Mouse (Mus musculus): ENCODE measurements at regions not wholly inside any gene's neighbourhood (a gene's known extent, or its start where the extent isn't known, plus 50 kb on each side); places are given as distances from the start of the nearest gene placed in this dataset.

DNA sequence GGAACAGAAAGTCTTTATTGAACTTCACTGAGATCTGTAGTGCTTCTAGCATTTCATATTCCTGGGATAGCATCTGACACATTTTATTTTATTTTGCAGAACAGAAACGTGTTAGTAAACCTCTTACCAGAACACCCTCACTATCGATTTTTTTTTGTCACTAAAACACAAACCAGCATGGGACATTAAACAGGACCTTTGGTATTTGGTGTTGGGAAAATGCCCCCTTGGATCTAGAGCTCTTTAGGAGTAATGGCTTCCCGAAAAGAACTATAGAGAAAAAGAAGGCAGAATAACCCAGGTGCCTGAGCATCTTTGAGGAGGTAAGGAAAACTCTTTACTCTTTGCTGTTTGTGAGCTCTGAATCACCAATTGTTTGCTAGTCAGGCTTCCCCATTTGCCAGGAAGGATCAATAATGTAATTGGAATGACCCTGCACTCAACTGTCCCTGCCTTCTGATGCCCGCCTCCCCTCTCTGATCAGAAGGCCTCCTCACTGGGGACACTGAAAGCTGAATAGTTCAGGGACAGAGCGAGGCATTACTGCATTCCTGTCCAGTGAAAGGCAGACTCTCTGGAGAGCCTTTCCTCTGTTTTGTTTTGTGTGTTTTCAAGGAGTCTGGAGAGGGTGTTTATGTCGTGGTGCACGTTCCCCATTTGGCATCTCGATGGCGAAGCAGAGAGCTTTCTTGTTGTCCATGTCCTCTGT, 102.5 kb downstream of the Phlda1 start:
- no peak overlapping the region for H3K4me2 ChIP-seq (replicated peaks; ENCODE audit: low read depth)
- 79% methylated on average over 9 of the region's 9 CpGs for WGBS
- TF ChIP-seq CTCF (IDR thresholded peaks at IDR 0.05; ENCODE audit: low read depth), result no peak
- no peaks in the 10 kb centered on the region for H3K36me3 ChIP-seq (ENCODE audit: control insufficient read depth, insufficient read depth)
- H3K27ac ChIP-seq (ENCODE audit: low read depth, low read length), result no peak overlapping the region
- no peaks in the 10 kb centered on the region for H3K9me3 ChIP-seq (ENCODE audit: control insufficient read depth)
- no peak overlapping the region for H3K9ac ChIP-seq (ENCODE audit: low read depth, low read length)
- no peaks in the 10 kb centered on the region for H3K27me3 ChIP-seq (replicated peaks; ENCODE audit: control insufficient read depth, insufficient read depth, low read length)
- H3K4me1 ChIP-seq (replicated peaks; ENCODE audit: control insufficient read depth, insufficient read depth, low read length), result no peaks in the 10 kb centered on the region
- ATAC-seq, result no peak
- no peak overlapping the region for H3K4me3 ChIP-seq (ENCODE audit: low read depth, low read length)

- Histone ChIP-seq H3K4me2 (replicated peaks; ENCODE audit: low read depth) (no peak overlapping the region), H3K4me3 (ENCODE audit: low read depth, low read length) (no peak overlapping the region), H3K27me3 (replicated peaks; ENCODE audit: control insufficient read depth, insufficient read depth, low read length) (no peaks in the 10 kb centered on the region), H3K36me3 (ENCODE audit: control insufficient read depth, insufficient read depth) (no peaks in the 10 kb centered on the region), H3K9ac (ENCODE audit: low read depth, low read length) (no peak overlapping the region), H3K4me1 (replicated peaks; ENCODE audit: control insufficient read depth, insufficient read depth, low read length) (no peaks in the 10 kb centered on the region), H3K27ac (ENCODE audit: low read depth, low read length) (no peak overlapping the region), H3K9me3 (ENCODE audit: control insufficient read depth) (no peaks in the 10 kb centered on the region)
- ATAC-seq, result no peak
- WGBS, result 91% methylated on average over 2 of the region's 2 CpGs
- no peak for TF ChIP-seq CTCF (IDR thresholded peaks at IDR 0.05; ENCODE audit: low read depth)
These were observed 103.8 kb downstream of the Phlda1 start for GRCm38 (mm10) chr10:111609889-111610288.

DNA sequence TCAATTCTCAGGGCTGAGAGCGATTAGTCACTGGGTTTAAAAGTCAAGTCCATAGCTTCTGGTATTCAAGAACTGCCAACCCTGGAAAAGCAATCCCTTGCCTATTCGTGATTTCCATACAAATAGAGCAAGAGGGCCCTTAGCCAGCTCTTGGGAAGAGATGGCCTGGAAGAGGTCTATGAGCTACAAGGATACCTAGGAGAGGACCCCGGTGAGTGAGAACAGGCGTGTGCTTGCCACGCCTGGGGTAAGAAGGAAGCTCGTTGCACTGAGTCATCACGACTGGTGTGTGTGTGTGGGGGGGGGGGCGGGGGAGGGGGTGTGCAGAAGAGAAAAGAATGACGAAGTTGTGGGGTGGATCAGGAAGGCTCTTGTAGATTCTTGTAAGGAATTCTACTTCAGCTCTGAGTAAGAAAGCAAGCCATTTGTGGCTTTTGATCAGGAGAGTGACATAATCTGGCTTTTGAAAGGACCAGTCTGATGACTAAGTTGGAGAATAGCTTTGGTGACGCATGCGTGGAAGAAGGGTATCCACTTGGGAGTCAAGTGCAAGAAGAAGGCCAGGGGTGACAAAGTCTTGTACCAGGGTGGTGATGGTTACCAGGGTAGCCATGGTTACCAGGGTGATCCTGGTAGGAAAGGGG, 113.7 kb downstream of the Phlda1 start:
- Histone ChIP-seq H3K36me3 (ENCODE audit: control insufficient read depth, insufficient read depth) (no peaks in the 10 kb centered on the region), H3K27ac (ENCODE audit: low read depth, low read length) (no peak overlapping the region), H3K4me2 (replicated peaks; ENCODE audit: low read depth) (no peak overlapping the region), H3K9me3 (ENCODE audit: control insufficient read depth) (no peaks in the 10 kb centered on the region), H3K9ac (ENCODE audit: low read depth, low read length) (no peak overlapping the region), H3K27me3 (replicated peaks; ENCODE audit: control insufficient read depth, insufficient read depth, low read length) (no peaks in the 10 kb centered on the region), H3K4me1 (replicated peaks; ENCODE audit: control insufficient read depth, insufficient read depth, low read length) (no peaks in the 10 kb centered on the region), H3K4me3 (ENCODE audit: low read depth, low read length) (no peak overlapping the region)
- WGBS, result 63% methylated on average over 11 of the region's 11 CpGs
- TF ChIP-seq CTCF (IDR thresholded peaks at IDR 0.05; ENCODE audit: low read depth), result no peak
- ATAC-seq, result no peak

- Histone ChIP-seq H3K4me3 (ENCODE audit: low read depth, low read length) (no peak overlapping the region), H3K27me3 (replicated peaks; ENCODE audit: control insufficient read depth, insufficient read depth, low read length) (no peaks in the 10 kb centered on the region), H3K9ac (ENCODE audit: low read depth, low read length) (no peak overlapping the region), H3K4me2 (replicated peaks; ENCODE audit: low read depth) (no peak overlapping the region), H3K9me3 (ENCODE audit: control insufficient read depth) (no peaks in the 10 kb centered on the region), H3K27ac (ENCODE audit: low read depth, low read length) (no peak overlapping the region), H3K4me1 (replicated peaks; ENCODE audit: control insufficient read depth, insufficient read depth, low read length) (no peaks in the 10 kb centered on the region), H3K36me3 (ENCODE audit: control insufficient read depth, insufficient read depth) (no peaks in the 10 kb centered on the region)
- no peak for TF ChIP-seq CTCF (IDR thresholded peaks at IDR 0.05; ENCODE audit: low read depth)
- WGBS, result 71% methylated on average over 11 of the region's 11 CpGs
- ATAC-seq, result no peak
These were observed 115.0 kb downstream of the Phlda1 start for GRCm38 (mm10) chr10:111620927-111621676.

DNA sequence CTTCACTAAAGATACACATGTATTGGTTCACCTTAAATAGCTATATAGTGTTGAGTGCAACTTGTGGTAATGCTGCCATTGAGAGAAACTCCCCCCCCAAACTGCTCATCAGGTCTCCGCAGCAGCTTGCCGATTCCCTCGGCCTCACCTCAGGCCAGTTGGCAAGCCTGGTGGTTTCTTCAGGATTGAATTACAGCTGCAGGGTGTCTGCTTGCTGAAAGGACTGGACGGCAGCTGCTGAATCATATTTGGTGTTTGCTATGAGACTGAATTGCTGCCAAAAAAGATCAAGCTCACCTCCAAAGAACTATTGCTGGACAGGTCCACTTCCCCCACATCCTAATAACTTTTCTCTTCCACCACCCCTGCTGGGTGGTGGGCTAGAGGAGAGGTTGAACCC, 116.7 kb downstream of the Phlda1 start:
- WGBS, result 62% methylated on average over 4 of the region's 4 CpGs
- no peak overlapping the region for H3K9ac ChIP-seq (ENCODE audit: low read depth, low read length)
- no peak overlapping the region for H3K4me3 ChIP-seq (ENCODE audit: low read depth, low read length)
- no peak for ATAC-seq
- no peaks in the 10 kb centered on the region for H3K4me1 ChIP-seq (replicated peaks; ENCODE audit: control insufficient read depth, insufficient read depth, low read length)
- TF ChIP-seq CTCF (IDR thresholded peaks at IDR 0.05; ENCODE audit: low read depth), result no peak
- H3K27me3 ChIP-seq (replicated peaks; ENCODE audit: control insufficient read depth, insufficient read depth, low read length), result no peaks in the 10 kb centered on the region
- H3K27ac ChIP-seq (ENCODE audit: low read depth, low read length), result no peak overlapping the region
- H3K36me3 ChIP-seq (ENCODE audit: control insufficient read depth, insufficient read depth), result no peaks in the 10 kb centered on the region
- H3K9me3 ChIP-seq (ENCODE audit: control insufficient read depth), result no peaks in the 10 kb centered on the region
- no peak overlapping the region for H3K4me2 ChIP-seq (replicated peaks; ENCODE audit: low read depth)

DNA sequence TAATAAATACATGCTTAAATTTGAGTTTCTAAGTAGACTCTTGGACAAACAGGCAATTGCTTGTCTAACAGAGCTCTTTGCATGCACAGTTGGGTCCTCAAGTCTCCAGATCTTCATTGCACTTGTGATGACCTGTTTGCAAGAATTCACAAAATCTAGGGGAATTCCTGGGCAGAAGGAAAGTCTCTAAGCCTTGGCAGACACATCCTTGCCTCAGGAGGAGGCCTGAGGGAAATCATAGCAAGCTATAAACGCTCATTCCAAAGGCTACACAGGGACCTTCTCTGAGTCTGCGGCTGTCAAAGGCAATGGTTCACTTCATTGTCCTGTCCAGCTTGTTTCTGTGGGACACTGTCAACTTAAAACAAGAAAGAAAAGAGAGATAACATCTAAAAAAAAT, 117.9 kb downstream of the Phlda1 start:
- H3K4me3 ChIP-seq (ENCODE audit: low read depth, low read length), result no peak overlapping the region
- no peak overlapping the region for H3K9ac ChIP-seq (ENCODE audit: low read depth, low read length)
- H3K36me3 ChIP-seq (ENCODE audit: control insufficient read depth, insufficient read depth), result no peaks in the 10 kb centered on the region
- no peak for TF ChIP-seq CTCF (IDR thresholded peaks at IDR 0.05; ENCODE audit: low read depth)
- ATAC-seq, result no peak
- no peaks in the 10 kb centered on the region for H3K27me3 ChIP-seq (replicated peaks; ENCODE audit: control insufficient read depth, insufficient read depth, low read length)
- 55% methylated on average over 2 of the region's 2 CpGs for WGBS
- no peak overlapping the region for H3K27ac ChIP-seq (ENCODE audit: low read depth, low read length)
- H3K9me3 ChIP-seq (ENCODE audit: control insufficient read depth), result no peaks in the 10 kb centered on the region
- no peak overlapping the region for H3K4me2 ChIP-seq (replicated peaks; ENCODE audit: low read depth)
- H3K4me1 ChIP-seq (replicated peaks; ENCODE audit: control insufficient read depth, insufficient read depth, low read length), result no peaks in the 10 kb centered on the region
